21 mouse cellular contexts compared by ENCODE assay signal in genomic region chr4:148185819-148186218, GRCm38 (mm10). TPM values are rescaled to one million over a fixed set of nuclear protein-coding genes. Genes with fewer than 3 reads are reported as not detected.
DNase-seq lines count a peak whose midpoint lies in the region; ATAC-seq and TF ChIP-seq lines count a peak whose summit lies in the region.
"Had no signal": no experiment of that assay in that cellular context is flagged by ENCODE, and none has a peak within 500 bp of the region (broad histone marks: within the 10 kb centered on the region; RNA-seq: fewer than 3 reads in every experiment).

No protein-coding gene starts in this region.

- no peak for TF ChIP-seq POLR2A in heart, adult 2 months (IDR thresholded peaks at IDR 0.05; ENCODE audit: insufficient read depth, low read depth, low read length)

- intact Hi-C loops in heart, adult 2 months (cut with DNase I): no loop called here
- intact Hi-C loops in heart, postnatal 25 days (cut with DNase I): no loop called here

- TF ChIP-seq CTCF in heart, adult 2 months (IDR thresholded peaks at IDR 0.05): 0 out of 2 replicates have a peak, but pooled peaks have one; percentile 2
- TF ChIP-seq CTCF in liver, postnatal 0 days (IDR thresholded peaks at IDR 0.05; ENCODE audit: low read depth): peak; percentile 41

- H3K79me2 ChIP-seq in heart, adult 2 months (replicated peaks; ENCODE audit: control insufficient read depth, insufficient read depth, low read length): no peaks in the 10 kb centered on the region

- H3K4me2 ChIP-seq in liver, postnatal 0 days (ENCODE audit: low read depth, low read length): no peak overlapping the region
- H3K4me2 ChIP-seq in liver, embryonic 11.5 days: no peak overlapping the region
- H3K4me2 ChIP-seq: forebrain, embryonic 13.5 days; hindbrain, embryonic 13.5 days; limb, embryonic 13.5 days; lung, embryonic 14.5 days had no signal

- ATAC-seq in liver, postnatal 0 days: no peak
- ATAC-seq in liver, embryonic 11.5 days (replicated peaks; ENCODE audit: low FRiP score): no peak
- ATAC-seq in megakaryocyte progenitor cell, adult 5-6 weeks (replicated peaks; ENCODE audit: poor library complexity): 0 out of 2 replicates have a peak, but pooled peaks have one; percentile 31
- ATAC-seq: forebrain, embryonic 13.5 days; Patski had no signal

- H3K36me3 ChIP-seq in heart, adult 2 months (ENCODE audit: control insufficient read depth, insufficient read depth, low read length): no peaks in the 10 kb centered on the region
- no peaks in the 10 kb centered on the region for H3K36me3 ChIP-seq in liver, postnatal 0 days (replicated peaks; ENCODE audit: insufficient read depth, low read length)
- H3K36me3 ChIP-seq in liver, embryonic 11.5 days (ENCODE audit: control insufficient read depth, insufficient read depth, low read length): no peaks in the 10 kb centered on the region
- H3K36me3 ChIP-seq: embryonic facial prominence, embryonic 10.5 days; hindbrain, embryonic 13.5 days; limb, embryonic 13.5 days had no signal

- H3K27ac ChIP-seq in heart, adult 2 months: no peak overlapping the region
- H3K27ac ChIP-seq in liver, postnatal 0 days (ENCODE audit: low read depth): no peak overlapping the region
- no peak overlapping the region for H3K27ac ChIP-seq in liver, embryonic 11.5 days (ENCODE audit: low read depth, low read length)
- H3K27ac ChIP-seq: embryonic facial prominence, embryonic 10.5 days; forebrain, embryonic 13.5 days; hindbrain, embryonic 13.5 days; limb, embryonic 13.5 days had no signal

- H3K9ac ChIP-seq in heart, adult 2 months (ENCODE audit: low read depth, low read length): no peak overlapping the region
- H3K9ac ChIP-seq in liver, postnatal 0 days (replicated peaks): no peak overlapping the region
- H3K9ac ChIP-seq in liver, embryonic 11.5 days (ENCODE audit: low read depth, low read length): no peak overlapping the region
- H3K9ac ChIP-seq: forebrain, embryonic 13.5 days; hindbrain, embryonic 13.5 days; limb, embryonic 13.5 days; lung, embryonic 14.5 days had no signal

- no peak for DNase-seq in heart, adult 2 months
- no peak for DNase-seq in heart, postnatal 25 days (ENCODE audit: low spot score)
- no peak for DNase-seq in liver, postnatal 0 days
- DNase-seq in liver, embryonic 11.5 days (ENCODE audit: low spot score): no peak
- peak; percentile 78 for DNase-seq in ES-CJ7 (ENCODE audit: low read depth, low spot score)
- DNase-seq in frontal cortex, postnatal 10 days (ENCODE audit: low spot score in 2 of 2): no peak
- no peak for DNase-seq in cerebellum, postnatal 4 days (ENCODE audit: low spot score in 2 of 2)
- DNase-seq: cerebellum, postnatal 14 days; kidney, adult 11 months; kidney, postnatal 10 days; lung, embryonic 14.5 days; midbrain, embryonic 14.5 days; retina, postnatal 1 day; thymus, postnatal 14 days had no signal

- H3K4me3 ChIP-seq in heart, adult 2 months: no peak overlapping the region
- H3K4me3 ChIP-seq in liver, postnatal 0 days (ENCODE audit: low read depth, low read length): no peak overlapping the region
- no peak overlapping the region for H3K4me3 ChIP-seq in liver, embryonic 11.5 days (ENCODE audit: low read depth, low read length)
- H3K4me3 ChIP-seq: embryonic facial prominence, embryonic 10.5 days; forebrain, embryonic 13.5 days; hindbrain, embryonic 13.5 days; limb, embryonic 13.5 days had no signal

- TF ChIP-seq EP300 in heart, adult 2 months (IDR thresholded peaks at IDR 0.05; ENCODE audit: insufficient read depth, low read depth, low read length): no peak
- TF ChIP-seq EP300 in liver, postnatal 0 days (IDR thresholded peaks at IDR 0.05; ENCODE audit: low read depth): no peak

- H3K9me3 ChIP-seq in liver, postnatal 0 days (ENCODE audit: low read length): no peaks in the 10 kb centered on the region
- no peaks in the 10 kb centered on the region for H3K9me3 ChIP-seq in liver, embryonic 11.5 days (ENCODE audit: control insufficient read depth, low read length)
- H3K9me3 ChIP-seq: embryonic facial prominence, embryonic 10.5 days; forebrain, embryonic 13.5 days; hindbrain, embryonic 13.5 days; limb, embryonic 13.5 days had no signal

- H3K27me3 ChIP-seq in heart, adult 2 months (ENCODE audit: control insufficient read depth, insufficient read depth, low read length): 0 out of 2 replicates have a peak, but pooled peaks cover 2% of the 10 kb centered on the region
- 0 out of 2 replicates have a peak, but pooled peaks cover 3% of the 10 kb centered on the region for H3K27me3 ChIP-seq in liver, postnatal 0 days (ENCODE audit: insufficient read depth, low read length)
- H3K27me3 ChIP-seq in liver, embryonic 11.5 days (replicated peaks; ENCODE audit: control insufficient read depth, insufficient read depth, low read length): peaks cover 12% of the 10 kb centered on the region
- H3K27me3 ChIP-seq: Patski had no signal

- 62% methylated on average over 4 of the region's 4 CpGs for whole genome bisulfite sequencing in heart, adult 2 months
- WGBS in liver, postnatal 0 days (ENCODE audit: insufficient replicate concordance): 75% methylated on average over 4 of the region's 4 CpGs
- 63% methylated on average over 4 of the region's 4 CpGs for WGBS in liver, embryonic 11.5 days

- no peaks in the 10 kb centered on the region for H3K4me1 ChIP-seq in heart, adult 2 months (ENCODE audit: control insufficient read depth, insufficient read depth, low read length)
- H3K4me1 ChIP-seq in liver, postnatal 0 days (ENCODE audit: insufficient read depth): no peaks in the 10 kb centered on the region
- no peaks in the 10 kb centered on the region for H3K4me1 ChIP-seq in liver, embryonic 11.5 days (replicated peaks; ENCODE audit: control insufficient read depth, insufficient read depth, low read length)

RNA-seq across cellular contexts. Expression of gene Fbxo2, which starts 25.4 kb away (rescaled TPM):
- total RNA-seq in heart, adult 2 months (2021): under 1 TPM in 1 of 2 experiments, not detected in 1; 0.31 TPM
- 0.47 and 0.59 TPM in 2 replicates for polyA plus RNA-seq in heart, adult 2 months (2012; rRNA removed)
- total RNA-seq in heart, postnatal 25 days (2021): under 1 TPM in 1 of 2 experiments, not detected in 1; 0.20 TPM
- 0.19 TPM in 1 of 2 replicates, not detected in the other for polyA plus RNA-seq in liver, postnatal 0 days (2015; fragmentation: Nextera tagmentation; extraction: Ambion mirVana)
- 0.73 and 0.74 TPM in 2 replicates for polyA plus RNA-seq in liver, embryonic 11.5 days (2014; fragmentation: Nextera tagmentation; extraction: Ambion mirVana)
- total RNA-seq in megakaryocyte progenitor cell, adult 5-6 weeks (2015): not detected in 2 replicates
- total RNA-seq in megakaryocyte progenitor cell, adult 5-6 weeks (2017): not detected in 2 replicates

RNA-seq across cellular contexts. Expression of gene Fbxo44, which starts 25.5 kb away (rescaled TPM):
- 10 to 100 TPM; 19.7 to 26.7 TPM for total RNA-seq in heart, adult 2 months (2021)
- 18.7 and 35.0 TPM in 2 replicates for polyA plus RNA-seq in heart, adult 2 months (2012; rRNA removed)
- 10 to 100 TPM; 16.0 to 16.9 TPM for total RNA-seq in heart, postnatal 25 days (2021)
- polyA plus RNA-seq in liver, postnatal 0 days (2015; fragmentation: Nextera tagmentation; extraction: Ambion mirVana): 0.81 and 0.97 TPM in 2 replicates
- polyA plus RNA-seq in liver, embryonic 11.5 days (2014; fragmentation: Nextera tagmentation; extraction: Ambion mirVana): 2.9 and 3.0 TPM in 2 replicates
- total RNA-seq in megakaryocyte progenitor cell, adult 5-6 weeks (2015): 1.0 and 3.0 TPM in 2 replicates
- total RNA-seq in megakaryocyte progenitor cell, adult 5-6 weeks (2017): 0.81 and 1.6 TPM in 2 replicates

RNA-seq across cellular contexts. Expression of gene Fbxo6, which starts 33.9 kb away (rescaled TPM):
- 10 to 100 TPM; 36.0 to 39.3 TPM for total RNA-seq in heart, adult 2 months (2021)
- 68.4 and 68.6 TPM in 2 replicates for polyA plus RNA-seq in heart, adult 2 months (2012; rRNA removed)
- 10 to 100 TPM; 34.5 to 37.5 TPM for total RNA-seq in heart, postnatal 25 days (2021)
- 30.1 and 32.0 TPM in 2 replicates for polyA plus RNA-seq in liver, postnatal 0 days (2015; fragmentation: Nextera tagmentation; extraction: Ambion mirVana)
- polyA plus RNA-seq in liver, embryonic 11.5 days (2014; fragmentation: Nextera tagmentation; extraction: Ambion mirVana): 30.6 and 34.4 TPM in 2 replicates
- 19.6 and 20.1 TPM in 2 replicates for total RNA-seq in megakaryocyte progenitor cell, adult 5-6 weeks (2015)
- total RNA-seq in megakaryocyte progenitor cell, adult 5-6 weeks (2017): 9.1 and 11.5 TPM in 2 replicates

RNA-seq across cellular contexts. Expression of gene Draxin, which starts 55.3 kb away (rescaled TPM):
- under 1 TPM in 1 of 2 experiments, not detected in 1; 0.41 TPM for total RNA-seq in heart, adult 2 months (2021)
- polyA plus RNA-seq in heart, adult 2 months (2012; rRNA removed): 0.29 and 0.32 TPM in 2 replicates
- under 1 TPM; 0.05 to 0.11 TPM for total RNA-seq in heart, postnatal 25 days (2021)
- 0.04 and 0.05 TPM in 2 replicates for polyA plus RNA-seq in liver, postnatal 0 days (2015; fragmentation: Nextera tagmentation; extraction: Ambion mirVana)
- polyA plus RNA-seq in liver, embryonic 11.5 days (2014; fragmentation: Nextera tagmentation; extraction: Ambion mirVana): 0.12 and 0.31 TPM in 2 replicates
- not detected in 2 replicates for total RNA-seq in megakaryocyte progenitor cell, adult 5-6 weeks (2015)
- not detected in 2 replicates for total RNA-seq in megakaryocyte progenitor cell, adult 5-6 weeks (2017)
- total RNA-seq: gastrocnemius, adult 8-10 months had no signal
- polyA plus RNA-seq: lung, embryonic 14.5 days had no signal

RNA-seq across cellular contexts. Expression of gene Mad2l2, which starts 55.6 kb away (rescaled TPM):
- 10 to 100 TPM; 11.0 to 13.8 TPM for total RNA-seq in heart, adult 2 months (2021)
- polyA plus RNA-seq in heart, adult 2 months (2012; rRNA removed): 21.9 and 23.6 TPM in 2 replicates
- 10 to 100 TPM; 11.9 to 12.8 TPM for total RNA-seq in heart, postnatal 25 days (2021)
- 16.9 and 18.8 TPM in 2 replicates for polyA plus RNA-seq in liver, postnatal 0 days (2015; fragmentation: Nextera tagmentation; extraction: Ambion mirVana)
- 41.4 and 44.7 TPM in 2 replicates for polyA plus RNA-seq in liver, embryonic 11.5 days (2014; fragmentation: Nextera tagmentation; extraction: Ambion mirVana)
- 28.7 and 34.0 TPM in 2 replicates for total RNA-seq in megakaryocyte progenitor cell, adult 5-6 weeks (2015)
- total RNA-seq in megakaryocyte progenitor cell, adult 5-6 weeks (2017): 6.6 and 8.1 TPM in 2 replicates

Comparison
In these comparisons a context has a peak if more than half of its experiments do, and no peak if none do; other contexts are left out.
1. RNA of gene Fbxo44, which starts 25.5 kb away (total RNA-seq): 19.7 to 26.7 TPM in heart, adult 2 months and 16.0 to 16.9 TPM in heart, postnatal 25 days; 0.81 to 3.0 TPM in megakaryocyte progenitor cell, adult 5-6 weeks; every median in the first group is over 4 times any median in the second.